Mouse (Mus musculus): ENCODE data around the gene Zfp978.
"Not testable (repeated sequence)": the region's sequence is repeated elsewhere in the genome, so short reads cannot be mapped to it uniquely, and the experiment has no call there.

DNA sequence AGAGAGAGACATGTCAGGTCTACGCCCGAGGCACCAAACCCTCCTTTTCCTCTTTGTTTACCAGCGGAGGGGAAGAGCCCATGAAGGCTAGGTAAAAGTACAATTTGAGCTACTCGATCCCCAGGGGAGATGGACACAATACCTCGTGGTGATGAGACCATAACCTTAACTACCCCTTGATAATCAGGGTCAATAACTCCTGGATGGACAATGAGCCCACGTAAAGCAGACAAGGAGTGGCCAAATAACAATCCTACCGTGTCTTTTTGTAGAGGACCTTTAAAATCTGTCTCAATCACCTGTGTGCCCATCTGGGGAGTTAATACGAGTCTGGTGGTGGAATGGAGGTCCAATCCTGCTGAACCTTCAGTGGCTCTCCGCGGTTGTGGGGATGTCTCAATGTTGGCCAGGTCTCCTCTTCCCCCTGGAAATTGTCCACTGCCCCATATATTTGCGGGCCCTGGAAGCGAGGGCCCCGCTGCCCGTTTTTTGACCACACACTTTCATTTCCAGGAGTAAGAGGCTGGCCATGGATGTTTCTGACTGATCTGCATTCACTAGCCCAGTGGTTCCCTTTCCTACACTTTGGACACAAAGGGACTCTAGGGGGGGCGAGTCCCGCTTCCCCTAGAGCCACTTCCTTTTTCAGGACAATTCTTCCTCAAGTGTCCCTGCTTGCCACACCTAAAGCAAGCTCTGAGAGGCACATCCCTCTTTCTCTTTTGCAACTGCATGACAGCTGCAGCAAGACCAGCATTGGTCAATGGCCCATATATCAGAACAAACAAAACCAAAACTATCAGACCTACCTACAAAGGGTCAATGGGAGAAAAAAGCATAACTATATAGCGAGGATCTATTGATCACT lies 40.0 kb downstream of the Zfp978 start:
- TF ChIP-seq POLR2A, CTCF (IDR thresholded peaks at IDR 0.05; ENCODE audit: extremely low read depth, insufficient read depth, low read length): not testable (repeated sequence)

All from cortical plate, adult 2 months (tissue).